Mouse (Mus musculus) liver, adult 2 months (tissue): ENCODE results near the gene Sidt1. TPM values are rescaled to one million over a fixed set of nuclear protein-coding genes. Genes with fewer than 3 reads are reported as not detected.

ENCODE experiments used
- DNase-seq: peaks from one replicate; pipeline ENCODE4 v3.0.0-alpha.2; 2011; ENCODE audit warnings: low read depth, low spot score; ENCODE audit errors: extremely low read depth
- H3K27ac ChIP-seq: fragments of 200-500 bp; replicated peaks from 2 replicates; pipeline ENCODE4 v1.5.1; 2012; ENCODE audit warnings: low read depth, mild to moderate bottlenecking, control low read depth, inconsistent platforms, low read length; ENCODE audit not compliant: insufficient read depth
- H3K27me3 ChIP-seq: fragments of 200-500 bp; 2 replicates; pipeline ENCODE4 v1.6.1; 2012; ENCODE audit warnings: mild to moderate bottlenecking, moderate library complexity, low read length, inconsistent platforms; ENCODE audit not compliant: control insufficient read depth, insufficient read depth
- H3K36me3 ChIP-seq: fragments of 200-500 bp; 2 replicates; pipeline ENCODE4 v1.6.1; 2012; ENCODE audit warnings: low read length, inconsistent platforms; ENCODE audit not compliant: control insufficient read depth, insufficient read depth
- H3K4me1 ChIP-seq: fragments of 200-500 bp; 2 replicates; pipeline ENCODE4 v1.6.1; 2011; ENCODE audit warnings: low read length; ENCODE audit not compliant: control insufficient read depth, insufficient read depth
- H3K4me3 ChIP-seq: fragments of 200-500 bp; 2 replicates; pipeline ENCODE4 v1.5.1; 2011; ENCODE audit warnings: low read depth, mild to moderate bottlenecking, control low read depth, low read length, moderate library complexity; ENCODE audit not compliant: insufficient read depth
- H3K79me2 ChIP-seq: fragments of 200-500 bp; 2 replicates; pipeline ENCODE4 v1.6.1; 2012; ENCODE audit warnings: inconsistent platforms, mild to moderate bottlenecking, low read length, moderate library complexity; ENCODE audit not compliant: control insufficient read depth, insufficient read depth
- H3K9ac ChIP-seq: fragments of 200-500 bp; 2 replicates; pipeline ENCODE4 v1.6.1; 2012; ENCODE audit warnings: low read depth, mild to moderate bottlenecking, control low read depth, inconsistent platforms, low read length
- CTCF ChIP-seq: fragments of 200-500 bp; IDR thresholded peaks from 2 replicates; pipeline ENCODE4 v1.5.1; 2011; ENCODE audit warnings: low read depth, low read length, control low read depth
- POLR2A ChIP-seq: fragments of 200-500 bp; IDR thresholded peaks from 2 replicates; pipeline ENCODE4 v1.6.1; 2011; ENCODE audit warnings: low read length, control low read depth; ENCODE audit not compliant: insufficient read depth; ENCODE audit errors: extremely low read depth
- WGBS: fragments of 180-500 bp; shearing (Covaris S2); methylation state at CpG from one replicate; pipeline ENCODE4 v1.1.7; 2018; 5-methylcytosine and 5-hydroxymethylcytosine counted together
- polyA plus RNA-seq: library from polyadenylated mRNA; depleted of rRNA; stranded (reverse); fragments of >200 nt; gene quantifications from 2 replicates; pipeline ENCODE4 v1.2.3, GENCODE M21; 2012; rRNA removed
- total RNA-seq: library from RNA; depleted of rRNA; stranded (reverse); fragments of >200 nt; gene quantifications from 2 replicates; pipeline ENCODE4 v1.2.3, GENCODE M21; 2014; rRNA removed

Gene Sidt1
- total and polyA plus RNA-seq, 2 experiments, result under 0.01 to 0.23 TPM

GRCm38 (mm10) chr16:44199066-44199703 lies 133.8 kb downstream of the Sidt1 start:
- Histone ChIP-seq H3K27ac (no peak overlapping the region), H3K27me3 (no peaks in the 10 kb centered on the region), H3K9ac (no peak overlapping the region), H3K79me2 (peaks cover 4% of the 10 kb centered on the region), H3K36me3 (peaks cover 8% of the 10 kb centered on the region; the same call in 1 of the 2 replicates), H3K4me3 (no peak overlapping the region), H3K4me1 (no peaks in the 10 kb centered on the region)
- no peak for DNase-seq
- no peak for TF ChIP-seq POLR2A
- TF ChIP-seq CTCF, result no peak
- WGBS, result 83% methylated on average over 14 of the region's 14 CpGs

DNA sequence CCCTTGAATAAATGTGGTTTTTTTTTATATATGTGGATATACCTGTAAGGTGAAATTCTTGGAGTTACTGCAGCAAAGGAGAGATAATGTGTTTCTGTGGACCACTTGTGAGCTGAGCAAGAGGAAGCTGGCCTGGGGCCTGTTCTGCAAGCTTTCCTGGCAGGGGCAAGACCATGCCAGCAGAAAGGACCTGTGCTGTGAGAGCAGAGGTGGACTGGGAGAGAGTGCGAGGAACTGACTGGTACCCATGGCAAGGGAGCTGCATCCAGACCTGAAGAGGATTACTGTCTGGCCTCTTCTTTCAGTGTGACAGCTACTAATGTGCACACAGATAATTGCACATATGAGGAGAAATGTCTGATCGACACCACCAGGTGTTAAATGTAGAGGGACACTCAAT lies 142.0 kb downstream of the Sidt1 start:
- TF ChIP-seq POLR2A (no peak), CTCF (no peak)
- Histone ChIP-seq H3K27me3 (no peaks in the 10 kb centered on the region), H3K9ac (no peak overlapping the region), H3K79me2 (peaks cover 13% of the 10 kb centered on the region), H3K4me3 (no peak overlapping the region), H3K27ac (no peak overlapping the region), H3K36me3 (no peaks in the 10 kb centered on the region), H3K4me1 (no peaks in the 10 kb centered on the region; the same call in none of the 2 replicates)
- no peak for DNase-seq
- WGBS, result 95% methylated on average over 2 of the region's 2 CpGs

Other genes with a start within 250 kb of the Sidt1 start
- gene Atp6v1a, start 193.5 kb downstream of the Sidt1 start, total RNA-seq, result 39.2 and 40.8 TPM in 2 replicates
- gene Atp6v1a, start 193.5 kb downstream of the Sidt1 start, polyA plus RNA-seq, result 11.9 and 13.0 TPM in 2 replicates
- 28.4 and 29.7 TPM in 2 replicates for gene Naa50, start 193.4 kb downstream of the Sidt1 start, total RNA-seq
- 11.0 and 14.8 TPM in 2 replicates for gene Naa50, start 193.4 kb downstream of the Sidt1 start, polyA plus RNA-seq
- gene Usf3, start 159.9 kb downstream of the Sidt1 start, total RNA-seq, result 9.4 and 10.5 TPM in 2 replicates
- 6.7 and 6.9 TPM in 2 replicates for gene Usf3, start 159.9 kb downstream of the Sidt1 start, polyA plus RNA-seq
- 2.3 and 3.8 TPM in 2 replicates for gene Spice1, start 13.9 kb upstream of the Sidt1 start, total RNA-seq
- gene Spice1, start 13.9 kb upstream of the Sidt1 start, polyA plus RNA-seq, result 1.3 and 1.7 TPM in 2 replicates
- gene Cfap44, start 61.6 kb upstream of the Sidt1 start, total RNA-seq, result not detected in 2 replicates
- not detected in 2 replicates for gene Cfap44, start 61.6 kb upstream of the Sidt1 start, polyA plus RNA-seq
- 0.18 and 0.40 TPM in 2 replicates for gene Boc, start 225.7 kb upstream of the Sidt1 start, total RNA-seq
- gene Boc, start 225.7 kb upstream of the Sidt1 start, polyA plus RNA-seq, result 0.16 and 0.20 TPM in 2 replicates